Mouse (Mus musculus) kidney, postnatal 0 days (tissue): ENCODE data around the gene H1foo. TPM values are rescaled to one million over a fixed set of nuclear protein-coding genes. Genes with fewer than 3 reads are reported as not detected.

ENCODE experiments used
- ATAC-seq: fragments of 200-750 bp; cut with Nextera tagmentation; replicated peaks from 2 replicates; pipeline ENCODE4 v1.8.0; 2017; ENCODE audit warnings: low read depth, moderate number of reproducible peaks, moderate TSS enrichment, moderate library complexity; ENCODE audit not compliant: low FRiP score
- DNase-seq: peaks from one replicate; pipeline ENCODE4 v3.0.0-alpha.2; 2016; ENCODE audit warnings: low spot score
- H3K27ac ChIP-seq: fragments of 300-500 bp; sonication (generic); 2 replicates; pipeline ENCODE4 v1.5.1; 2014; ENCODE audit warnings: mild to moderate bottlenecking
- H3K27me3 ChIP-seq: fragments of 300-500 bp; sonication (generic); 2 replicates; pipeline ENCODE4 v1.6.1; 2014; ENCODE audit warnings: low read length, mixed read lengths; ENCODE audit not compliant: insufficient read depth
- H3K36me3 ChIP-seq: fragments of 300-500 bp; sonication (generic); 2 replicates; pipeline ENCODE4 v1.6.1; 2014; ENCODE audit warnings: low read length, mixed read lengths; ENCODE audit not compliant: insufficient read depth
- H3K4me1 ChIP-seq: fragments of 300-500 bp; sonication (generic); replicated peaks from 2 replicates; pipeline ENCODE4 v1.6.1; 2014; ENCODE audit warnings: antibody characterized with exemption, low read length, mixed read lengths; ENCODE audit not compliant: insufficient read depth
- H3K4me2 ChIP-seq: fragments of 300-500 bp; sonication (generic); 2 replicates; pipeline ENCODE4 v1.6.1; 2014; ENCODE audit warnings: mild to moderate bottlenecking, low read length, moderate library complexity, mixed read lengths
- H3K4me3 ChIP-seq: fragments of 300-500 bp; sonication (generic); replicated peaks from 2 replicates; pipeline ENCODE4 v1.5.1; 2014; ENCODE audit warnings: low read depth, low read length
- H3K9ac ChIP-seq: fragments of 300-500 bp; sonication (generic); 2 replicates; pipeline ENCODE4 v1.6.1; 2014; ENCODE audit warnings: low read depth, low read length
- H3K9me3 ChIP-seq: fragments of 300-500 bp; sonication (generic); replicated peaks from 2 replicates; pipeline ENCODE4 v1.6.1; 2016; ENCODE audit warnings: low read length, inconsistent platforms, mixed read lengths
- CTCF ChIP-seq: IDR thresholded peaks from 2 replicates; pipeline ENCODE4 v1.5.1; 2016; ENCODE audit warnings: antibody characterized with exemption, low read depth, mild to moderate bottlenecking, moderate library complexity
- WGBS: fragments of 180-500 bp; shearing (Covaris S2); extraction: QIAGEN DNeasy Blood & Tissue Kit; methylation state at CpG from one replicate; pipeline ENCODE4 v1.1.7; 2014; 5-methylcytosine and 5-hydroxymethylcytosine counted together
- polyA plus RNA-seq: library from polyadenylated mRNA; unstranded; fragments of >200 nt; fragmentation: Nextera tagmentation; extraction: Ambion mirVana; gene quantifications from 2 replicates; pipeline ENCODE4 v1.2.1, GENCODE M21; 2015

Gene H1foo
- polyA plus RNA-seq, 1 experiment from 2014 or later: not detected

- no peak overlapping the region for H3K4me2 ChIP-seq
- no peaks in the 10 kb centered on the region for H3K27me3 ChIP-seq
- H3K9me3 ChIP-seq: no peaks in the 10 kb centered on the region
- H3K36me3 ChIP-seq: peaks cover 16% of the 10 kb centered on the region
- TF ChIP-seq CTCF: no peak
- no peak overlapping the region for H3K9ac ChIP-seq
- peaks cover 20% of the 10 kb centered on the region for H3K4me1 ChIP-seq
- DNase-seq: no peak
- ATAC-seq: no peak
- 78% methylated on average over 6 of the region's 6 CpGs for WGBS
- H3K27ac ChIP-seq: peak overlapping the region; percentile 15; the same call in 1 of the 2 replicates
- H3K4me3 ChIP-seq: no peak overlapping the region
Observed at GRCm38 (mm10) chr6:115905568-115905967, 39.2 kb upstream of the H1foo start.

GRCm38 (mm10) chr6:115906455-115906854 lies 38.3 kb upstream of the H1foo start:
- H3K9ac ChIP-seq: no peak overlapping the region
- peaks cover 18% of the 10 kb centered on the region for H3K4me1 ChIP-seq
- no peaks in the 10 kb centered on the region for H3K27me3 ChIP-seq
- H3K36me3 ChIP-seq: peaks cover 14% of the 10 kb centered on the region
- no peak overlapping the region for H3K27ac ChIP-seq
- ATAC-seq (no peak), DNase-seq (no peak)
- no peak for TF ChIP-seq CTCF
- H3K4me2 ChIP-seq: no peak overlapping the region
- 65% methylated on average over 1 of the region's 1 CpGs for WGBS
- H3K9me3 ChIP-seq: no peaks in the 10 kb centered on the region
- no peak overlapping the region for H3K4me3 ChIP-seq

- Histone ChIP-seq H3K4me2 (no peak overlapping the region), H3K4me1 (peaks cover 16% of the 10 kb centered on the region), H3K9ac (no peak overlapping the region), H3K27ac (no peak overlapping the region), H3K4me3 (no peak overlapping the region), H3K27me3 (no peaks in the 10 kb centered on the region), H3K9me3 (no peaks in the 10 kb centered on the region), H3K36me3 (peaks cover 14% of the 10 kb centered on the region)
- DNase-seq: no peak
- ATAC-seq: no peak
- 46% methylated on average over 2 of the region's 2 CpGs for WGBS
- no peak for TF ChIP-seq CTCF
Observed at GRCm38 (mm10) chr6:115906871-115907270, 37.9 kb upstream of the H1foo start.

GRCm38 (mm10) chr6:115908421-115908982 lies 36.2 kb upstream of the H1foo start:
- no peak for DNase-seq
- ATAC-seq: no peak
- Histone ChIP-seq H3K4me1 (peaks cover 16% of the 10 kb centered on the region), H3K9ac (no peak overlapping the region), H3K36me3 (0 out of 2 replicates have a peak, but pooled peaks cover 5% of the 10 kb centered on the region), H3K27ac (peak overlapping the region; percentile 38), H3K4me2 (no peak overlapping the region), H3K9me3 (no peaks in the 10 kb centered on the region), H3K4me3 (no peak overlapping the region), H3K27me3 (no peaks in the 10 kb centered on the region)
- 57% methylated on average over 6 of the region's 6 CpGs for WGBS
- no peak for TF ChIP-seq CTCF

- WGBS: 74% methylated on average over 3 of the region's 3 CpGs
- H3K27ac ChIP-seq: peak overlapping the region; percentile 38
- TF ChIP-seq CTCF: no peak
Observed at GRCm38 (mm10) chr6:115909052-115909451, 35.7 kb upstream of the H1foo start.

GRCm38 (mm10) chr6:115909940-115910339 lies 34.8 kb upstream of the H1foo start:
- peak overlapping the region; percentile 72 for H3K27ac ChIP-seq

More at GRCm38 (mm10) chr6:115909052-115909451, 35.7 kb upstream of the H1foo start:
- no peak overlapping the region for H3K9ac ChIP-seq
- H3K4me1 ChIP-seq: peaks cover 16% of the 10 kb centered on the region
- H3K27me3 ChIP-seq: no peaks in the 10 kb centered on the region
- no peak overlapping the region for H3K4me2 ChIP-seq
- no peaks in the 10 kb centered on the region for H3K9me3 ChIP-seq
- H3K4me3 ChIP-seq: no peak overlapping the region
- 0 out of 2 replicates have a peak, but pooled peaks cover 2% of the 10 kb centered on the region for H3K36me3 ChIP-seq
- DNase-seq (no peak), ATAC-seq (no peak)

GRCm38 (mm10) chr6:115911763-115912162 lies 33.0 kb upstream of the H1foo start:
- WGBS: 80% methylated on average over 6 of the region's 6 CpGs
- Histone ChIP-seq H3K27ac (no peak overlapping the region), H3K4me1 (peaks cover 19% of the 10 kb centered on the region)

More at GRCm38 (mm10) chr6:115909940-115910339, 34.8 kb upstream of the H1foo start:
- H3K9ac ChIP-seq: no peak overlapping the region
- ATAC-seq (peak; percentile 73), DNase-seq (peak; percentile 84)
- 32% methylated on average over 8 of the region's 8 CpGs for WGBS
- no peaks in the 10 kb centered on the region for H3K36me3 ChIP-seq
- no peaks in the 10 kb centered on the region for H3K9me3 ChIP-seq
- H3K4me1 ChIP-seq: peaks cover 16% of the 10 kb centered on the region
- H3K27me3 ChIP-seq: no peaks in the 10 kb centered on the region
- no peak overlapping the region for H3K4me3 ChIP-seq
- H3K4me2 ChIP-seq: no peak overlapping the region
- TF ChIP-seq CTCF: no peak

More at GRCm38 (mm10) chr6:115911763-115912162, 33.0 kb upstream of the H1foo start:
- ATAC-seq: no peak
- H3K4me3 ChIP-seq: no peak overlapping the region
- H3K9ac ChIP-seq: no peak overlapping the region; the same call in 1 of the 2 replicates
- no peaks in the 10 kb centered on the region for H3K36me3 ChIP-seq
- no peak for DNase-seq
- no peak for TF ChIP-seq CTCF
- H3K9me3 ChIP-seq: no peaks in the 10 kb centered on the region
- no peak overlapping the region for H3K4me2 ChIP-seq
- H3K27me3 ChIP-seq: no peaks in the 10 kb centered on the region
